Mouse (Mus musculus) ES-Bruce4 (cell line): ENCODE data around the gene Rhbdf2.

Experiments
- CTCF ChIP-seq: IDR thresholded peaks from one replicate; pipeline ENCODE4 v1.8.1; 2011; ENCODE audit warnings: low read depth, low read length
- EP300 ChIP-seq: IDR thresholded peaks from 2 replicates; pipeline ENCODE4 v1.6.1; 2011; ENCODE audit warnings: low read depth, low read length; ENCODE audit not compliant: insufficient read depth
- POLR2A ChIP-seq: IDR thresholded peaks from one replicate; pipeline ENCODE4 v1.8.1; 2011; ENCODE audit warnings: low read length; ENCODE audit not compliant: insufficient read depth

DNA sequence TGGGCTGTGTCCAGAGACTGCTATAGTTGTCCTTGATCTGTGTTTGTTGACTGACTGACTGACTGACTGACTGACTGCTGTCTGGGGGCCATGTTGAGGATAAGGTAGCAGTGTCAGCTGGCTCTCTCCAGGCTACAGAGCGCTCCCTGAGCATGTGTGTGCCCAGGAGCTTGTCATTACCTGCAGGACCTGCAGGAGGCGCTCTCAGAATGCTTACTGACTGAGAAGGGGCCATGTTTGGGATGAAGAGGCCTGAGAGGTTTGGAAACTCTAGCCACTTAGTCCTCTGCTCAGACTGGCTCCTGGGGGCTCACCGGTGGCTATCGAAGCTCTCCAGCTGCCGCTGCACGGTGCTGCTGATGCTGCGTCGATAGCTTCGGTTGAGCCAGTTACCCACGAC lies 23.5 kb downstream of the Rhbdf2 start:
- TF ChIP-seq POLR2A = no peak
- peak; percentile 75 for TF ChIP-seq CTCF
- no peak for TF ChIP-seq EP300
